Mouse (Mus musculus) splenic B cell, adult 2 months (primary cell): ENCODE measurements at regions not wholly inside any gene's neighbourhood (a gene's known extent, or its start where the extent isn't known, plus 50 kb on each side); places are given as distances from the start of the nearest gene placed in this dataset.
"Not testable (repeated sequence)": the region's sequence is repeated elsewhere in the genome, so short reads cannot be mapped to it uniquely, and the experiment has no call there.

Source experiments
- DNase-seq: peaks from one replicate; pipeline ENCODE4 v3.0.0-alpha.2; 2011; ENCODE audit warnings: low read depth, low spot score
- H3K27me3 ChIP-seq: 2 replicates; pipeline ENCODE4 v1.6.1; 2012; ENCODE audit warnings: mild to moderate bottlenecking, low read length, moderate library complexity, mixed read lengths; ENCODE audit not compliant: control insufficient read depth, poor library complexity, insufficient read depth, severe bottlenecking
- H3K36me3 ChIP-seq: 2 replicates; pipeline ENCODE4 v1.6.1; 2012; ENCODE audit warnings: mild to moderate bottlenecking, low read length, moderate library complexity, mixed read lengths; ENCODE audit not compliant: control insufficient read depth, poor library complexity, insufficient read depth, severe bottlenecking

DNA sequence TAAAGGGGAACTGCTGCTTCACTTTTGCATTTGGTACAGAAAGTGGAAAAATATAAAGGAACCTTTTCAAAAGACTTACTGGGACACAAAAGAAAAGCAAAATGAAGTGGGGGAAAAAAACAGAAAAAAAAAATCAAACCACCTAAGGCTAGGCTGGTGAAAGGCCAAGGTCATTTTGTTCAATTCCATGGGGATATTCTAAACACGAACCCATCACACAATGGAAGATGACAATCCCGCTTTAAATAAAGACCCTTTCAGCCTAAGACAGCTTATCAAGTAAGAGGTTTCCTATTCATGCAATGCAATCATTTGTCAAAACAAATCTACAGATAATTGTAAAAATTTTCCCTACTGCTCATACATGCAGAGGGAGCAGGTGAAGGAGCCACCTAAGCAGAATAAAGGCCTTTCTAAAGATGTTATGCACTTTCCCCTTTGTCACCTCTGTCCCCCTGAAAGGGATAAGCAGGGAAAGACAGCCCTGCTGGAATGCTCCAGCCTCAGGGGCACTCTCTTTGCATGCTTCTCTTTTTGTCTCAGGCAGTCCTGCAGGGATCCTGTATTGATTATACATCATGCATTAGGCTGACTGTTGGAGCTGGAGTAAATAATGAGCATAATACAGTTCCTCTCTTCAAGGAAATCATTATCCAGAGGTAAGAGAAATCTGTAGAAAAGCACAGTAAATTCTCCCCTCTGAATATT, 367.8 kb downstream of the 1190002N15Rik start:
- H3K27me3 ChIP-seq = no peaks in the 10 kb centered on the region
- DNase-seq = no peak

DNA sequence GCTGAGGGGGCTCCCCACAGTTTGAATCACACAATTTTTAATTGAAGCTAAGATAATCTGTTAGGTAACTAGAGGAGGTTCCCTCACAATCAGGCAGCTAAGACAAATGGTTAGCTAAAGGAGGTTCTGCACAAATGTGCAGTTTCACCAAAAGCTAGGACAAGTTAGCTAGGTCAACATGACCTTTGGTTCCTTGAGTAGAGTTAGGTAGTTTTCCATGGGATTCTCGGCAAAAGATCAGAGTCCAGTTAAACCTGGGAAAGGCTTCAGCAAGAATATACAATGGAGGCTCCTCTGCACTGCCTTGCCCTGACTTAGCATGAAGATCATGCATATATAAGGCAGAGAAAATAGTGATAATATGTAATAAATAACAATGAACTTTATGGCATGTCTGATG, 374.2 kb downstream of the 1190002N15Rik start:
- DNase-seq = no peak
- H3K36me3 ChIP-seq = no peaks in the 10 kb centered on the region
- no peaks in the 10 kb centered on the region for H3K27me3 ChIP-seq

More for the DNA sequence above, 367.8 kb downstream of the 1190002N15Rik start:
- no peaks in the 10 kb centered on the region for H3K36me3 ChIP-seq

DNA sequence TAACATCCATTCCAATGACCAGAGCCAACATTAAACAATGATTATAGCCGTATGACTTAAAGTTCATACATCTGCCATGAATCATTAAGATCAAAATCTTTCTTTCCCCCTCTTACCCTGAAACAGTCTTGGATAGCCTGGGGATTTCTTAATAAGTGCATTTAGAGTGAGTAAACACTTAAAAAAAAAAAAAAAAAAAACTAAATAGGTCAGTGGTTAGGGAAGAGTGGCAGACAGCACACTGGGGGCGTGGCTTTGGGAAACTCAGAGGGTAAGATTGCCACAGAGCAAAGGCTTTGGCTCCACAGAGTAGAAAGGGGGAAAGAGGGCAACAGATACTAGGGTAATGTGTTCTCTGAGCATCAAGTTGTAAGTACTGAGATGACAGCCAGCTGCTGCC, 382.3 kb downstream of the 1190002N15Rik start:
- no peak for DNase-seq
- Histone ChIP-seq H3K27me3 (no peaks in the 10 kb centered on the region), H3K36me3 (no peaks in the 10 kb centered on the region)

DNA sequence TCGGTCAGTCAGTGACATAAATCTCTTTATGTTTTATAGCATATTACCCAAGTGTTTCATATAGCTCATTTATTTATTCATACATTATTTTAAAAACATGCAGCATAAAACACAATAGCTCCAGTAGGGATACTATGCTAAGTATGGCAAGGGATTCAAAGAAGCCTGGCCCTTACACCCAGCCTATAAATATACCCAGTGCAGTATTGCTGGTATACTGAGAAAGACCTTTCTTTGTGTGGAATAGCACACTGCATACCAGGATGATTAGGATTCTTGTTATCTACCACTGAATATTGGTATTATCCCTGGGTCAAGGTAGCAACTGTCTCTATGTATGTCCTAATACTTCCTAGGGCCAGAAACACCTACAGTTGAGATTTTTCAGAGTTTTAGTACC, 389.4 kb downstream of the 1190002N15Rik start:
- Histone ChIP-seq H3K36me3 (no peaks in the 10 kb centered on the region), H3K27me3 (no peaks in the 10 kb centered on the region)
- DNase-seq = no peak

DNA sequence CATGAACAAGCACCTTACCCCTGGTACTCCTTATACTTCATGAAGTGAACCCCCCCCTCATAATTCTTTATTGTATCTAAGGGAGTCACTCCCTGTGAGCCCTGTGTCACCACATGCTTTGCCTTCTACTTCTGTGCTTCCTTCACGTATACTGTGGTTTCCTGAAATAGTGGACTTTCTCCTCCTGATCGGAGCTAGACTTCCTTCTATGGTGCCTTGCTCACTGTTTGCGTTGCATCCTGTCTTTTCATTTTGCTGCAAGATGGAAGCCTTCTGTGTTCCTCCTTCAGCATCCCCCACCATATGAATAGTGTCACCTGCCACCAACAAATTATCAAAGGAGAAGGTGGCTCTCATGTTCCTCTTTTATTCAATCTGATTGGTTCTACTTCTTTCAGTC, 391.1 kb downstream of the 1190002N15Rik start:
- Histone ChIP-seq H3K27me3 (no peaks in the 10 kb centered on the region), H3K36me3 (no peaks in the 10 kb centered on the region)
- DNase-seq = no peak

DNA sequence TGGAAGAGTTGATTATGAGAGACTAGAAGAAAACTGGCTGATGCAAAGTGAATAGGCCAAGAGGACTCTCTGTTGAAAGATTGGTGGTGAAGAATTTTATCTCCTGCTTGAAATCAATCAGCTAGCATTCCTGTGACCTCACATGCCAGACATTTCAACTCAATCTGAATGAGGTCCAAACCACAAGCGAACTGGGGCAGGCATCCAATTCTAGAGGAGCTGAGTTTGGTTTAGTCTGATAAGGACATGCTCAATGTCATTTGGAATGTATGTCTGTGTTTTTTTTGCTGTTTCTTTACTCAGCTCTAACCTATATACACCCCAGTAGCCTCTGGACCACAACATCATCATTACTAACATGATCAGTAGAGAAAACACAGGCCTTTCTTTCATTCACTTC, 401.4 kb downstream of the 1190002N15Rik start:
- no peaks in the 10 kb centered on the region for H3K36me3 ChIP-seq
- no peak for DNase-seq
- H3K27me3 ChIP-seq = no peaks in the 10 kb centered on the region

DNA sequence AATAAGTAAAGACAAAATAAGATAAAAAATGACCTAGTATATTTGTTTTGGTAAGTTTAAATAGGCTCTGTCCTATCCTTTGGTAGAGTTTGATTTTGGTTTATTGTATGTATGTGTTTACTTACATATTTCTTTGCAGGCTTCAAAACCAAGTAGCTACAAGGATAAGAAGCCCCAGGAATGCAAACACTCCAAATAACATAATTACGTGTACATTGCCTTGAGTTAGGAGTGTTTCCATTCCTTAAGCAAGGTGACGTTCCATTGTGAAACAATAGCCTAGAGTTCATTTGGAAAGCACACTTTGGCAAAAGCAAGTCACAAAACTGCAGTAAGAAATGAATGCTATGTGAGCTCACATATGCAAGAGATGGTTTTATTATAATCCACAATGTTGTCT, 404.2 kb downstream of the 1190002N15Rik start:
- no peaks in the 10 kb centered on the region for H3K27me3 ChIP-seq
- DNase-seq = no peak

DNA sequence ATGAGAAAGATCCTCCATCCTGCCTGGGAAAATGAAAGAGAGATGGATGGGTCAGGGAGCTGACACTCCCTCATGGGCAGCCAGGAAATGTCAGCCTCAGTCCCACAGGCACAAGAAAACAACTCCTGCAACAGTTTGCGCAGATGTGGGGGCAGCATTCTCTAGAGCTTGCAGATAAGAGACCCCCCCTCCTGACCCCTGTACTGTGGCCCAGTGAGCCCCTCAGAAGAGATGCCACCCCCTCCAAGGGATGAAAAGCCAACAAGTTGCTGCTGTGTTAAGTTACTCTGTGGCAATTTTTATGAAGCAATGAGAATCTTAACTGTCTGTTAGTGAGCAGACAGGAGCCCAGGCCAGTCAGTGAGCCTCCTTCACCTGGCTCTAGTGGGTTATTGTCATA, 406.5 kb downstream of the 1190002N15Rik start:
- H3K36me3 ChIP-seq = no peaks in the 10 kb centered on the region
- H3K27me3 ChIP-seq = no peaks in the 10 kb centered on the region
- DNase-seq = no peak

More for the DNA sequence above, 404.2 kb downstream of the 1190002N15Rik start:
- no peaks in the 10 kb centered on the region for H3K36me3 ChIP-seq

DNA sequence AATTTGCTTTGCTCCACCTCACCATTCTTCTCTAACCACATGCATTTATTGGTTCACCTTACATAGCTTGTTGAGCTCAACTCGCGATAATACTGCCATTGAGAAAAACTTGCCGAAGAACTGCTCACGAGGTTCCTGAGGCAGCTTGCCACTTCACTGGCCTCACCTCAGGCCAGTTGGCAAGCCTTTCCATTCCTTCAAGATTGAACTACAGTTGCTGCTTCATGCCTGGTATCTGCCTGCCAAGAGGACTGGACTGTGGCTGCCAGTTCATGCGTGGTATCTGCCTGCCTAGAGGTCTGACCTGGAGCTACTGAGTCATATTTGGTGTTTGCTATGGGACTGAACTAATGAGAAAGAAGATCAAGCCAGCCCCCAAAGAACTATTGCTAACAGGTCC, 420.9 kb downstream of the 1190002N15Rik start:
- H3K36me3 ChIP-seq = no peaks in the 10 kb centered on the region
- H3K27me3 ChIP-seq = no peaks in the 10 kb centered on the region
- no peak for DNase-seq

DNA sequence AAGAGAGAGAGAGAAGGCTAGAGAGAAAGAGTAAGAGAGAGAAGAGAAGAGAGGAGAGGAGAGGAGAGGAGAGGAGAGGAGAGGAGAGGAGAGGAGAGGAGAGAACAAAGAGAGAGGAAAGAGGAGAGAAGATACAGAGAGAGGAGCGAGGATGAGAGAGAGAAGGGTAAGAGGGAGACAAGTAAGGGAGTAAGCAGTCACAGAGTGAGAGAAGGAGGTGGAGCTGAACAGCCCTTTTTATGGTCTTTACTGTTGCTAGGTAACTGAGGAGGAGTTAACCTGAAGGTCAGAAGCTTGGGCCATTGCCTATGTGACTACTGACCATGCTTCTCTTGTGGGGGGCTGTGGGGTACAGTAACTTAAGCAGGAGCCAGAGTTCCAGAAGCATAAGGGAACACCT, 430.2 kb downstream of the 1190002N15Rik start:
- not testable (repeated sequence) for DNase-seq, H3K36me3 ChIP-seq, H3K27me3 ChIP-seq

DNA sequence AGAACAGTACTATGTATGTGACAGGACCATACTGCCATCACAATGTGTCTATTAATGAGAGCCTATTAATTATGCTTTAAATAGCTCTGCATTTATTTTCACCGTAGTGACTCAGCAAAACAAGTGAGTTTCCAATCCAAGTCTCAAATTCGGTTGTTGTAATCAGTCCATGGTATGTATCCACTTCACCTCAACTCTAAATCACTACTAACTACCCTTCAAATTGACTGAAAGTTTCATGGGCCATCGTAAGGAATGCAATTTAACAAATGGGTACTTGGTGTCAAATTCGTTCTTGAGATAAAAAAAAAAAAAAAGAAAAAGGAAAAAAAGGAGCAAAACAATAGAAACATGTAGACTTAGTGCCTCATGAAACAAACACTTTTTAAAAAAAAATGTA, 433.2 kb downstream of the 1190002N15Rik start:
- Histone ChIP-seq H3K36me3 (no peaks in the 10 kb centered on the region), H3K27me3 (no peaks in the 10 kb centered on the region)
- no peak for DNase-seq

DNA sequence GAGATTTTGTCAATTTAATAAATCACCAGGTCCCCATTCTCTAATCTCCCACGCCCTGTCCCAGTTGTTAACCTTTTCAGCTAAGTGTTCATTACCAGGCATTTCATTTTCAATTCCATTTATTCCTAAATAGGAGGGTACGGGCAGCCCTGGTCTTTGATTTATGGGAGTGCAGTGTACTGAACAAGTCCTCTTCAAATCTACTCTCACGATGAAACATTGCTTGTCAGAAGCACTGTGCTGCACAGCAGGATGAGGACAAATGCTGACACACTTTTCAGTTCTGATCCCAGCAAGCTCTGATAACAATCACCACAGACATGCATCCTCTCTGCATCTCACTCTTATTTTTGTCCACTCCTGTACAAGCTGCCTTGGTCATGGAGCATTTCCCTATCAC, 435.9 kb downstream of the 1190002N15Rik start:
- no peaks in the 10 kb centered on the region for H3K36me3 ChIP-seq
- H3K27me3 ChIP-seq = no peaks in the 10 kb centered on the region
- no peak for DNase-seq

DNA sequence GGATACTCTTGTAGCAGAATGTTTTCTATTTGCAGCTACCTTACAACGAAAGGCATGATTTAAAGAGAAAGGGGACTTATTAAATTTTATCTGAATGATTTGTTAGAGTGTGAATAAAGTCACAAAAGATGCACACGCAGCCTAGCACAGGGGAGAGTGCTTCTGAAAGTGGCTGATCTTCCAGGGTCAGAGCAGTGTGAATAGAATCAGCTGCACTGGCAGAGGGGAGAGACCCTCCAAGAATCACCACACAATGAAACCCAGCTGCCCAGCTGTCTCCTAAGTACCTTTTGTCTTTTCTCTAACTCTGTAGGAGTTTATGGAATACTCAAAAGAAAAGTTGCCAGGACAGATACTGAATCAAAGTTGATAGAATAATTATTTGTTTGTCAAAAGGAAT, 443.1 kb downstream of the 1190002N15Rik start:
- Histone ChIP-seq H3K36me3 (no peaks in the 10 kb centered on the region), H3K27me3 (no peaks in the 10 kb centered on the region)

DNA sequence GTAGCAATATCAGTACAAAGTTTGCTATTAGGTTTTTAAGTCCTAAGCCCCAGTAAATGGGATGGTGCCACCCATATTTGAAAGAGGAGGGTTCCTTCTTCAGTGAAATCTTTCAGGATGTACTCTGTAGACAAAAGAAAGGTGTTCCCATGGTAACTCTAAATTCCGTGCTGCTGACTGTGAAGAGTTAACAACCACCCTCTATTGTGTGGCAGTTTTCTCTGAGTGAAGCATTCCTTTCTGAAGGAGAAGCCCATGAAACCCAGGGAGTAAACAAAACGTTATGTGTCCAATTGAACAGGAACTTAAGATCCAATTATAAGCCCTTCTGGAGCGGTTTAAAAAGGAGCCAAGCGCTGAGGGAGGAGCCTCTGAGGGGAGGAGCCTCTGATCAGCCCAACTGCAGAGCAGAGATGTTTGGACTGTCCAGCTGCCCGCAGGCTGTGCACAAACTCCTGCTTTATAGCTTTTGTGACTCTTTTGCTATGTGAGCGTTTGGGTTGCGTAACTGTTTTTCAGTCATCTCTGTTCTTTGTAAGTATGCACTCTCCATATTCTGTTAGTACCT, 446.1 kb downstream of the 1190002N15Rik start:
- no peak for DNase-seq
- Histone ChIP-seq H3K27me3 (no peaks in the 10 kb centered on the region), H3K36me3 (no peaks in the 10 kb centered on the region)

More for the DNA sequence above, 443.1 kb downstream of the 1190002N15Rik start:
- no peak for DNase-seq

DNA sequence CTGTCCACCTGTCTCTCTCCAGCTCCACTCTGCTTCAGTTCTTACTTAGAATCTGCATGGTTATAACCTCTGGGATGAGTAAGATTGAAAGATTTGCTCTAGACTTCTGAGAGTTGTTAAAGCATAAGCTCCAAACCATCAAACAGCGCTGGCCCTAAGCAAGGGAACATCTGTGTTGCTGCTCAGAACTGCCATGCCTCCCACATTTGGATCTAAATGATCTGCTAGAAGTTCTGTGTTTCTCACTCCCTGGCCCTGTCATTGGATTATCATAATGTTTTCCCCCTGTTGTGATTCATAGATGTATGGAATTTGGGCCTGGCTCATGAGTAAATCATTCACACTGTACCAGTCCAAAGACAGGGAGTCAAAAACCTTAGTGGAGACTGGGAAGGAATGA, 448.1 kb downstream of the 1190002N15Rik start:
- H3K27me3 ChIP-seq = no peaks in the 10 kb centered on the region; the same call in 1 of the 2 replicates
- no peak for DNase-seq
- no peaks in the 10 kb centered on the region for H3K36me3 ChIP-seq
